Mouse (Mus musculus) G1E (cell line): ENCODE data around the gene Ctsa. TPM values are rescaled to one million over a fixed set of nuclear protein-coding genes. Genes with fewer than 3 reads are reported as not detected.

ENCODE experiments used
- ATAC-seq: 2 replicates; pipeline ENCODE4 v1.8.0; 2016; ENCODE audit warnings: mild to moderate bottlenecking; ENCODE audit not compliant: insufficient number of reproducible peaks, poor library complexity, low FRiP score, severe bottlenecking; ENCODE audit errors: extremely low read depth
- DNase-seq: peaks from one replicate; pipeline ENCODE4 v3.0.0; 2012; ENCODE audit warnings: low spot score
- H3K27me3 ChIP-seq: 2 replicates; pipeline ENCODE4 v1.6.1; 2012; ENCODE audit warnings: mild to moderate bottlenecking, low read length, inconsistent platforms; ENCODE audit not compliant: insufficient read depth
- H3K36me3 ChIP-seq: replicated peaks from 2 replicates; pipeline ENCODE3; 2012; ENCODE audit warnings: mild to moderate bottlenecking, inconsistent platforms
- H3K4me1 ChIP-seq: 2 replicates; pipeline ENCODE4 v1.6.1; 2012; ENCODE audit warnings: low read depth, low read length, inconsistent platforms, mixed read lengths; ENCODE audit not compliant: insufficient read depth
- H3K4me3 ChIP-seq: 2 replicates; pipeline ENCODE4 v1.5.1; 2012; ENCODE audit warnings: low read depth, mild to moderate bottlenecking, inconsistent platforms, low read length, moderate library complexity, mixed read lengths
- H3K9me3 ChIP-seq: replicated peaks from 2 replicates; pipeline ENCODE4 v1.6.1; 2012; ENCODE audit warnings: inconsistent platforms
- CTCF ChIP-seq: IDR thresholded peaks from 2 replicates; pipeline ENCODE4 v1.5.1; 2012; ENCODE audit warnings: low read depth, low read length, inconsistent platforms, mixed read lengths
- GATA1 ChIP-seq: IDR thresholded peaks from 2 replicates; pipeline ENCODE4 v1.6.1; 2012; ENCODE audit warnings: borderline replicate concordance, low read length, inconsistent platforms, mixed read lengths
- GATA2 ChIP-seq: IDR thresholded peaks from 2 replicates; pipeline ENCODE4 v1.6.1; 2012; ENCODE audit warnings: low read depth, low read length, inconsistent platforms, borderline replicate concordance
- POLR2AphosphoS5 ChIP-seq: IDR thresholded peaks from 2 replicates; pipeline ENCODE4 v1.6.1; 2012; ENCODE audit warnings: low read depth, low read length, inconsistent platforms; ENCODE audit not compliant: insufficient replicate concordance
- TAL1 ChIP-seq: conservative IDR thresholded peaks from 2 replicates; pipeline ENCODE4 v1.6.1; 2012; ENCODE audit warnings: low read depth, low read length, inconsistent platforms, mixed read lengths
- polyA plus RNA-seq: library from polyadenylated mRNA; stranded (reverse); fragments of >175 nt; gene quantifications from 2 replicates; pipeline ENCODE4 v1.2.3, GENCODE M21; 2012
- total RNA-seq, 2 experiments: library from RNA; stranded (forward) in 1 of 2; stranded (reverse) in 1 of 2; fragments of 200-1000 nt in 1 of 2; fragments of >200 nt in 1 of 2; fragmentation: Nextera tagmentation in 1 of 2; gene quantifications; 2 replicates each; pipeline ENCODE4 v1.2.3; 2014 to 2017

The Ctsa gene
- total and polyA plus RNA-seq, 3 experiments: 24.7 to 68.2 (median 58.7) TPM

DNA sequence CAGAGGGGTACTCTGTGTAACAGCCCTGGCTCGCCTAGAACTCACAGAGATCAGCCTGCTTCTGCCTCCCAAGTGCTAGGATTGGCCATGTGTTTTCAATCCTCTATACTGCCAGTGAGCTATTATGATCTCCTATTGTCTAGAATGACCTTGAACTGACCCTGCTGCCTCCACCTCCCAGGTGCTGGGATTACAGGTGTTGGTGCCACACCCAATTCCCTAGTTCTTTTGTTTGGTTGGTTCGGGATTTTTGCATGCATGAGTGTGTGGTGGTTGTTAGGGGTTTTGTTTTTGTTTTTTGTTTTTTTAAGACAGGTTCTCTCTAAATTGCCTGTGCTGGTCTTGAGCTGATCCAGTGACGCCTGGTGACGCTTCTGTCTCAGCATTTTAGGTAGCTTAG is 8.7 kb upstream of the Ctsa start:
- no peak for TF ChIP-seq CTCF
- no peak for TF ChIP-seq POLR2AphosphoS5
- no peak for TF ChIP-seq GATA2
- TF ChIP-seq TAL1: no peak
- TF ChIP-seq GATA1: no peak
- no peak overlapping the region; the same call in 1 of the 2 replicates for H3K4me3 ChIP-seq
- ATAC-seq: no peak
- peaks cover 23% of the 10 kb centered on the region for H3K4me1 ChIP-seq
- no peak for DNase-seq
- H3K27me3 ChIP-seq: no peaks in the 10 kb centered on the region
- H3K9me3 ChIP-seq: no peaks in the 10 kb centered on the region
- H3K36me3 ChIP-seq: peaks cover 80% of the 10 kb centered on the region

DNA sequence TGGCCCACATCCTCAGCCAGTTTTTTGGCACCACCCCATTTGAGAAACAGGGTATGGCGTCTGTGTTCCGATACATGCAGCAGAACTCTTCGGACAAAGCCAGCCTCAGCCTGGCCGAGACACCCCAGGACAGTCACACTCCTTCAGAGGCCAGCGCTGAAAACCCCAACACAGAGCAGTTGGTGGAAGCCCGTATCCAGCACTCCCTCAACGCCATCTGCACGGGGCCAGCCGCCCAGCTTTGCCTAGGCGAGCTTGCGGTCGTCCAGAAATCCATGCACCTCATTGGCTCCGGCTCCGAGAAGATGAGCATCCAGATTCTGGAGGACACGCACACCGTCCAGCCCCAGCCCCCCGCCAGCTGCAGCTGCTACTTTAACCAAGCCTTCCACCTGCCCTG is 7.2 kb upstream of the Ctsa start:
- Histone ChIP-seq H3K36me3 (peaks cover 68% of the 10 kb centered on the region), H3K27me3 (no peaks in the 10 kb centered on the region), H3K4me1 (peaks cover 23% of the 10 kb centered on the region), H3K4me3 (no peak overlapping the region), H3K9me3 (no peaks in the 10 kb centered on the region)
- no peak for TF ChIP-seq GATA1
- TF ChIP-seq GATA2: no peak
- ATAC-seq: no peak
- DNase-seq: no peak

DNA sequence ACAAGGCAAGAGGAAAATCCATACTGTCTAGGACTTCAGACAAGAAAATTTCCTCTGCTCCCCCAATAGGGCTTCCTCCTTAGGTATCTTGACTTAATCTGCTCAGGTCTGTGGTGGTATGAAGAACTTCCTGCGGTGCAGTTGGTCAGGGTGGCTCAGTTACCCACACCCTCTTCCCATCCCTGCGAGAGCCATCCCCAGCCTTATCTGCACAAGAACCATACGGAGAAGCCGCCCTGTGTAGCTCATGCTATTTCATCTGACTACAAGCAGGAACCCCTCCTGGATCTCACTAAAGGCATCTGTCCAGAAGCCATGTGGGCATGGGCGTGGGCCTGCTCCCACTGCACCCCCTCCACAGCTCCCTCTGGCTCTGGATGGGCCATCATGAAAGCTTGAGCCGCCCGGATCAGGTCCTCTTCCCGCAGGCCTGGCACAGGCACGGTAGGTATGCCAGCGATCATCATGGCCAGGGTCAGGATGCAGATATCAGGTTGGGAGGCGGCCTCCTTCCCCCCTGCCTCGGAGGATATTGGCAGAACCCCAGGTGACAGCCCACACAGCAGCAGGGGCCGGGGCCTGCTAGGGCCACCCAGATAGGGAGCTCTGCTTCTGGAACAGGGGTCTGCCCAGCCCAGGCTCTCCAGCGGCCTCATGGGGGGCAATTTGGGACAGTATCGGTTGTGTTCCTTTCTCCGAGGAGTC is 5.4 kb upstream of the Ctsa start:
- H3K27me3 ChIP-seq: no peaks in the 10 kb centered on the region; the same call in 1 of the 2 replicates
- H3K4me1 ChIP-seq: peaks cover 16% of the 10 kb centered on the region
- no peak for DNase-seq
- no peak overlapping the region for H3K4me3 ChIP-seq
- H3K36me3 ChIP-seq: peaks cover 54% of the 10 kb centered on the region
- no peaks in the 10 kb centered on the region for H3K9me3 ChIP-seq
- no peak for ATAC-seq
- no peak for TF ChIP-seq GATA2
- TF ChIP-seq CTCF: no peak
- TF ChIP-seq GATA1: no peak
- no peak for TF ChIP-seq POLR2AphosphoS5
- TF ChIP-seq TAL1: no peak

DNA sequence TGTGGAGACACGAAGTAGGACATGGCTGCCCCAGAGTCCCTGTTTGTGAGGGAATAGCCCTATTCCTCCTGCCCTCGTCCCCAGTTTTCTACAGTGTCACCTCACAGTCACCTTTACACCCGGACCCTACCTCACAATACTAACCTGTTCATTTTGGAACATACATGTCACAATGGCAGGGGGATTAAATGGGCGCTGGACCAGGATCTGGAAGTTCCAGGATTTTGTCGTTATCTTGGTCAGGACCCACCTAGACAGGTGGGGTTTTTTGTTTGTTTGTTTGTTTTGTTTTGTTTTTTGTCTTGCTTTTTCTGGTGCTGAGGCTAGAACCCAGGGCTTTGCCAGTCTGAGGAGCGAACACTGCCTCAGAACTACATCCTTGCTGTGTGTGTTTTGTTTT is 4.2 kb upstream of the Ctsa start, which contains the start of gene Spata25:
Gene Spata25 (minus strand): TSS at position 101 of the 400 bp plus-strand sequence.
- DNase-seq: no peak
- no peak for ATAC-seq
- Histone ChIP-seq H3K4me3 (no peak within 1 kb of the TSS), H3K4me1 (peaks cover 20% of the 10 kb centered on the region), H3K36me3 (peaks cover 54% of the 10 kb centered on the region), H3K9me3 (no peaks in the 10 kb centered on the region), H3K27me3 (no peaks in the 10 kb centered on the region; the same call in 1 of the 2 replicates)
- TF ChIP-seq TAL1 (no peak), GATA2 (no peak), GATA1 (no peak), POLR2AphosphoS5 (no peak), CTCF (no peak)

DNA sequence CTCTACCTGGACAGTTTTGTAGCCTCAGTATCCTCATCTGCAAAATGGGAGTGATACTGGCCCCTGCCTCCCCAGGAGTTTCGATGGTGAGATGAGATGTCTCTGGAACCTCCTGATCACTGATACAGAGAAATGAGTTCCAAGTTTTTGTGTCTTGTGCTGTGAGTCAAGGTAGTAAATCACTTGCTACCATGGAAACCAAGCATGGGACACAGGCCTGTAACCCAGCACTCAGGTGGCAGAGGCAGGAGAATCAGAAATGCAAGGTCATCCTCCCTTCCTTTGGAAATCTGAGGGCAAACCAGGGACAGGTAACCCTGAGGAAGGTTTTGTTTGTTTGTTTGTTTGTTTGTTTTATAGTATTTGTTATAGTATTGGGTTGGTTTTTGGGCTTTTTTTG is 3.6 kb upstream of the Ctsa start:
- Histone ChIP-seq H3K4me3 (no peak overlapping the region), H3K27me3 (peaks cover 4% of the 10 kb centered on the region; the same call in 1 of the 2 replicates), H3K36me3 (peaks cover 51% of the 10 kb centered on the region), H3K4me1 (peaks cover 20% of the 10 kb centered on the region), H3K9me3 (no peaks in the 10 kb centered on the region)
- no peak for TF ChIP-seq TAL1
- TF ChIP-seq CTCF: no peak
- TF ChIP-seq POLR2AphosphoS5: no peak
- TF ChIP-seq GATA1: no peak
- no peak for TF ChIP-seq GATA2
- DNase-seq (no peak), ATAC-seq (no peak)

DNA sequence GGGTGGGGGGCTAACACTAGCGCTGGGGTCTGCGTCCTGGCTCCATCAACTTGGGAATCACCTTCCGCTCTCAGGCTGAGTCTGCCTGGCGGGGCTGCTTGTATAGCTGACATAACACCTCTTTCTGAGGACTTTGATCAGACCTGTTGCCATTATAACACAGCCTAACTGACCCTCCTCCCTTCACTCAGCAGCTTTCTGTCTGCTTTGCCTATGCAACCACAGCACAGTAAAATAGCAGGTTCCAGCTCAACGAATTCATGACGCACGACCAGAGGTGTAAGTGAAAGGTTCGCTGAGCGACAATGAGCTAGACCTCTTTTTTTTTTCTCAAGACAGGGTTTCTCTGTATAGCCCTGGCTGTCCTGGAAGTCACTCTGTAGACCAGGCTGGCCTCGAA is 1.6 kb upstream of the Ctsa start:
- no peak for ATAC-seq
- peaks cover 4% of the 10 kb centered on the region; the same call in 1 of the 2 replicates for H3K27me3 ChIP-seq
- no peak for DNase-seq
- no peak for TF ChIP-seq TAL1
- peaks cover 42% of the 10 kb centered on the region for H3K36me3 ChIP-seq
- no peak overlapping the region for H3K4me3 ChIP-seq
- no peaks in the 10 kb centered on the region for H3K9me3 ChIP-seq
- peaks cover 26% of the 10 kb centered on the region for H3K4me1 ChIP-seq
